Mouse (Mus musculus) midbrain, postnatal 0 days (tissue): ENCODE results near the gene Olfr555. TPM values are rescaled to one million over a fixed set of nuclear protein-coding genes. Genes with fewer than 3 reads are reported as not detected.

Source experiments
- ATAC-seq: fragments of 200-750 bp; cut with Nextera tagmentation; 2 replicates; pipeline ENCODE4 v1.8.0; 2017; ENCODE audit warnings: moderate number of reproducible peaks, mild to moderate bottlenecking, moderate TSS enrichment, moderate library complexity; ENCODE audit not compliant: low FRiP score
- DNase-seq: peaks from one replicate; pipeline ENCODE4 v3.0.0-alpha.2; 2015; ENCODE audit warnings: low spot score
- H3K27ac ChIP-seq: fragments of 300-500 bp; sonication (generic); 2 replicates; pipeline ENCODE4 v1.5.1; 2014; ENCODE audit warnings: low read depth, mild to moderate bottlenecking, low read length, mixed read lengths
- H3K27me3 ChIP-seq: fragments of 300-500 bp; sonication (generic); 2 replicates; pipeline ENCODE4 v1.6.1; 2014; ENCODE audit warnings: low read length, control low read depth, mixed read lengths; ENCODE audit not compliant: insufficient read depth
- H3K36me3 ChIP-seq: fragments of 300-500 bp; sonication (generic); 2 replicates; pipeline ENCODE4 v1.6.1; 2014; ENCODE audit warnings: low read length, control low read depth, mixed read lengths; ENCODE audit not compliant: insufficient read depth
- H3K4me1 ChIP-seq: fragments of 300-500 bp; sonication (generic); 2 replicates; pipeline ENCODE4 v1.6.1; 2014; ENCODE audit warnings: mild to moderate bottlenecking, control low read depth, antibody characterized with exemption, low read length, mixed read lengths; ENCODE audit not compliant: insufficient read depth
- H3K4me2 ChIP-seq: fragments of 300-500 bp; sonication (generic); 2 replicates; pipeline ENCODE4 v1.6.1; 2014; ENCODE audit warnings: low read depth, mild to moderate bottlenecking, low read length, mixed read lengths; ENCODE audit not compliant: poor library complexity, severe bottlenecking
- H3K4me3 ChIP-seq: fragments of 300-500 bp; sonication (generic); 2 replicates; pipeline ENCODE4 v1.5.1; 2014; ENCODE audit warnings: low read depth, mild to moderate bottlenecking, low read length, moderate library complexity
- H3K9ac ChIP-seq: fragments of 300-500 bp; sonication (generic); replicated peaks from 2 replicates; pipeline ENCODE4 v1.6.1; 2014; ENCODE audit warnings: mild to moderate bottlenecking, low read length, moderate library complexity, mixed read lengths; ENCODE audit not compliant: poor library complexity, severe bottlenecking
- H3K9me3 ChIP-seq: fragments of 300-500 bp; sonication (generic); 2 replicates; pipeline ENCODE4 v1.6.1; 2016; ENCODE audit warnings: low read length, control low read depth
- CTCF ChIP-seq: IDR thresholded peaks from 2 replicates; pipeline ENCODE4 v1.5.1; 2016; ENCODE audit warnings: antibody characterized with exemption, mild to moderate bottlenecking
- WGBS: fragments of 180-500 bp; shearing (Covaris S2); extraction: QIAGEN DNeasy Blood & Tissue Kit; methylation state at CpG from one replicate; pipeline ENCODE4 v1.1.7; 2014; 5-methylcytosine and 5-hydroxymethylcytosine counted together
- polyA plus RNA-seq: library from polyadenylated mRNA; unstranded; fragments of >200 nt; fragmentation: Nextera tagmentation; extraction: Ambion mirVana; gene quantifications from 2 replicates; pipeline ENCODE4 v1.2.1, GENCODE M21; 2015
- total RNA-seq: library from RNA; depleted of rRNA; stranded (reverse); fragments of >200 nt; gene quantifications from 2 replicates; pipeline ENCODE4 v1.2.3, GENCODE M21; 2014

The Olfr555 gene
- total and polyA plus RNA-seq, 2 experiments from 2014 or later, result not detected

GRCm38 (mm10) chr7:102664599-102664998, 6.0 kb downstream of the Olfr555 start, which contains the start of gene Olfr556:
TSS of gene Olfr556 (plus strand) at chr7:102664899.
- Histone ChIP-seq H3K9ac (no peak within 1 kb of the TSS), H3K4me2 (no peak within 1 kb of the TSS), H3K4me1 (no peaks in the 10 kb centered on the region), H3K36me3 (no peaks in the 10 kb centered on the region), H3K9me3 (no peaks in the 10 kb centered on the region), H3K27ac (no peak within 1 kb of the TSS), H3K27me3 (no peaks in the 10 kb centered on the region), H3K4me3 (no peak within 1 kb of the TSS)
- 40% methylated on average over 3 of the region's 3 CpGs for WGBS
- DNase-seq (no peak), ATAC-seq (no peak)
- no peak for TF ChIP-seq CTCF

GRCm38 (mm10) chr7:102665378-102665777, 6.8 kb downstream of the Olfr555 start:
- H3K9ac ChIP-seq, result no peak overlapping the region
- H3K36me3 ChIP-seq, result no peaks in the 10 kb centered on the region
- peak; percentile 84 for TF ChIP-seq CTCF
- H3K27ac ChIP-seq, result no peak overlapping the region
- H3K4me3 ChIP-seq, result no peak overlapping the region
- 30% methylated on average over 2 of the region's 2 CpGs for WGBS
- DNase-seq (peak; percentile 55), ATAC-seq (no peak)
- H3K27me3 ChIP-seq, result no peaks in the 10 kb centered on the region
- H3K4me2 ChIP-seq, result no peak overlapping the region
- no peaks in the 10 kb centered on the region for H3K9me3 ChIP-seq
- no peaks in the 10 kb centered on the region for H3K4me1 ChIP-seq

- no peak for TF ChIP-seq CTCF
- ATAC-seq (no peak), DNase-seq (no peak)
- WGBS, result 87% methylated on average over 2 of the region's 2 CpGs
- Histone ChIP-seq H3K4me2 (no peak overlapping the region), H3K9ac (no peak overlapping the region), H3K27me3 (no peaks in the 10 kb centered on the region), H3K9me3 (no peaks in the 10 kb centered on the region), H3K27ac (no peak overlapping the region), H3K4me1 (no peaks in the 10 kb centered on the region), H3K36me3 (no peaks in the 10 kb centered on the region), H3K4me3 (no peak overlapping the region)
These were observed 17.6 kb downstream of the Olfr555 start for GRCm38 (mm10) chr7:102676225-102676624.

- H3K4me1 ChIP-seq, result no peaks in the 10 kb centered on the region
- H3K4me2 ChIP-seq, result no peak overlapping the region
- H3K9me3 ChIP-seq, result no peaks in the 10 kb centered on the region
- H3K27me3 ChIP-seq, result no peaks in the 10 kb centered on the region
- 84% methylated on average over 1 of the region's 1 CpGs for WGBS
- ATAC-seq, result no peak
- no peak overlapping the region for H3K27ac ChIP-seq
- H3K9ac ChIP-seq, result no peak overlapping the region
- TF ChIP-seq CTCF, result no peak
- no peak for DNase-seq
- no peak overlapping the region for H3K4me3 ChIP-seq
- no peaks in the 10 kb centered on the region for H3K36me3 ChIP-seq
These were observed 23.3 kb downstream of the Olfr555 start for GRCm38 (mm10) chr7:102681916-102682315.

GRCm38 (mm10) chr7:102686944-102687501, 28.4 kb downstream of the Olfr555 start, which contains the start of gene Trim68:
TSS of gene Trim68 (minus strand) at chr7:102687327.
- H3K27ac ChIP-seq, result peak within 1 kb of the TSS; percentile 62
- WGBS, result 0% methylated on average over 25 of the region's 40 CpGs
- ATAC-seq (peak; percentile 99), DNase-seq (peak; percentile 89)
- 0 out of 2 replicates have a peak, but pooled peaks have one; percentile 1 for TF ChIP-seq CTCF
- H3K4me1 ChIP-seq, result no peaks in the 10 kb centered on the region
- H3K36me3 ChIP-seq, result no peaks in the 10 kb centered on the region
- peak within 1 kb of the TSS; percentile 88 for H3K4me2 ChIP-seq
- no peaks in the 10 kb centered on the region for H3K9me3 ChIP-seq
- H3K9ac ChIP-seq, result peak within 1 kb of the TSS; percentile 63
- no peaks in the 10 kb centered on the region for H3K27me3 ChIP-seq
- peak within 1 kb of the TSS; percentile 60 for H3K4me3 ChIP-seq

- 77% methylated on average over 5 of the region's 5 CpGs for WGBS
- DNase-seq, result peak; percentile 25
- Histone ChIP-seq H3K4me1 (no peaks in the 10 kb centered on the region), H3K27me3 (no peaks in the 10 kb centered on the region), H3K27ac (no peak within 1 kb of the TSS), H3K4me2 (no peak within 1 kb of the TSS), H3K9me3 (no peaks in the 10 kb centered on the region), H3K36me3 (no peaks in the 10 kb centered on the region), H3K4me3 (no peak within 1 kb of the TSS), H3K9ac (no peak within 1 kb of the TSS)
- TF ChIP-seq CTCF, result peak; percentile 83
- ATAC-seq, result no peak
These were observed 36.9 kb downstream of the Olfr555 start, which contains the start of gene Olfr557 for GRCm38 (mm10) chr7:102695358-102696125. TSS of gene Olfr557 (plus strand) at chr7:102695910.
